Mouse (Mus musculus): ENCODE data around the gene Acyp1. TPM values are rescaled to one million over a fixed set of nuclear protein-coding genes. Genes with fewer than 3 reads are reported as not detected.

Acyp1 gene
- polyA plus RNA-seq (2021), result 19.9 TPM

- ATAC-seq (no peak), DNase-seq (ENCODE audit: low read depth, low spot score) (no peak)
- H3K27me3 ChIP-seq, result no peaks in the 10 kb centered on the region
- TF ChIP-seq CTCF (IDR thresholded peaks at IDR 0.05), result no peak
- in situ Hi-C loops (cut with MboI; ENCODE audit: low pct_unique_long_range_greater_than_20kb), result loop anchor here (5.0 kb wide), 2 partner anchors 56 to 116 kb away; no protein-coding TSS in a partner anchor
- CTCF ChIA-PET, result interaction anchor here (1.2 to 2.4 kb wide), 4 partner anchors 17 to 196 kb away, joined by 3 to 18 read pairs (median 6); no protein-coding TSS in a partner anchor
- POLR2A ChIA-PET, result interaction anchor here (0.6 kb wide), 1 partner anchor 50 kb away, joined by 9 read pairs; no protein-coding TSS in a partner anchor
These were observed at the start of gene Acyp1 for GRCm38 (mm10) chr12:85287809-85288485. TSS of gene Acyp1 (minus strand) at chr12:85288438.

- ChIA-PET CTCF (interaction anchor here (1.0 to 1.1 kb wide), 2 partner anchors 9 to 29 kb away, joined by 3 to 4 read pairs; no protein-coding TSS in a partner anchor), POLR2A (interaction anchor here (0.6 to 0.8 kb wide), 8 partner anchors 8 to 247 kb away, joined by 3 to 10 read pairs (median 6); no protein-coding TSS in a partner anchor)
- DNase-seq (ENCODE audit: low read depth, low spot score), result no peak
- H3K27me3 ChIP-seq, result no peaks in the 10 kb centered on the region
- no peak for TF ChIP-seq CTCF (IDR thresholded peaks at IDR 0.05)
- in situ Hi-C loops (cut with MboI; ENCODE audit: low pct_unique_long_range_greater_than_20kb), result loop anchor here (25.0 kb wide), 1 partner anchor 750 kb away; the partner anchor contains the start of genes Ift43 and Tgfb3
- ATAC-seq, result peak; percentile 49
These were observed 49.5 kb upstream of the Acyp1 start for GRCm38 (mm10) chr12:85337567-85338311.

- CTCF ChIA-PET, result interaction anchor here (1.0 to 1.4 kb wide), 2 partner anchors 157 to 188 kb away, joined by 3 to 4 read pairs; no protein-coding TSS in a partner anchor
- POLR2A ChIA-PET, result interaction anchor here (0.6 kb wide), 1 partner anchor 8 kb away, joined by 8 read pairs; no protein-coding TSS in a partner anchor
- no peaks in the 10 kb centered on the region for H3K27me3 ChIP-seq
- DNase-seq (ENCODE audit: low read depth, low spot score) (no peak), ATAC-seq (peak; percentile 57)
- TF ChIP-seq CTCF (IDR thresholded peaks at IDR 0.05), result no peak
- in situ Hi-C loops (cut with MboI; ENCODE audit: low pct_unique_long_range_greater_than_20kb), result loop anchor here (25.0 kb wide), 1 partner anchor 757 kb away; the partner anchor contains the start of genes Ift43 and Tgfb3
These were observed 41.9 kb upstream of the Acyp1 start for GRCm38 (mm10) chr12:85330153-85330552.

GRCm38 (mm10) chr12:85308651-85309050 lies 20.4 kb upstream of the Acyp1 start:
- no peak for TF ChIP-seq CTCF (IDR thresholded peaks at IDR 0.05)
- ChIA-PET POLR2A (interaction anchor here (1.3 kb wide), 1 partner anchor 11 kb away, joined by 3 read pairs; no protein-coding TSS in a partner anchor), CTCF (interaction anchor here (0.5 kb wide), 1 partner anchor 29 kb away, joined by 3 read pairs; no protein-coding TSS in a partner anchor)
- DNase-seq (ENCODE audit: low read depth, low spot score), result no peak
- in situ Hi-C loops (cut with MboI; ENCODE audit: low pct_unique_long_range_greater_than_20kb), result no loop called here
- no peaks in the 10 kb centered on the region for H3K27me3 ChIP-seq
- ATAC-seq, result no peak

GRCm38 (mm10) chr12:85305247-85305892 lies 17.1 kb upstream of the Acyp1 start:
- H3K27me3 ChIP-seq, result no peaks in the 10 kb centered on the region
- POLR2A ChIA-PET, result no interaction called here
- DNase-seq (ENCODE audit: low read depth, low spot score) (no peak), ATAC-seq (no peak)
- CTCF ChIA-PET, result interaction anchor here (0.6 to 2.7 kb wide), 21 partner anchors 11 to 213 kb away, joined by 3 to 25 read pairs (median 5); partner anchors contain the start of genes Acyp1, Eif2b2 and Zc2hc1c
- in situ Hi-C loops (cut with MboI; ENCODE audit: low pct_unique_long_range_greater_than_20kb), result no loop called here
- TF ChIP-seq CTCF (IDR thresholded peaks at IDR 0.05), result peak; percentile 96

- no peak for ATAC-seq
- POLR2A ChIA-PET, result no interaction called here
- DNase-seq (ENCODE audit: low read depth, low spot score), result no peak
- TF ChIP-seq CTCF (IDR thresholded peaks at IDR 0.05), result no peak
- H3K27me3 ChIP-seq, result no peaks in the 10 kb centered on the region
- CTCF ChIA-PET, result interaction anchor here (0.6 to 2.7 kb wide), 16 partner anchors 12 to 210 kb away, joined by 3 to 25 read pairs (median 6); partner anchors contain the start of genes Acyp1, Eif2b2 and Zc2hc1c
- in situ Hi-C loops (cut with MboI; ENCODE audit: low pct_unique_long_range_greater_than_20kb), result no loop called here
These were observed 16.5 kb upstream of the Acyp1 start for GRCm38 (mm10) chr12:85304725-85305124.

- TF ChIP-seq CTCF (IDR thresholded peaks at IDR 0.05), result no peak
- ATAC-seq (no peak), DNase-seq (ENCODE audit: low read depth, low spot score) (no peak)
- in situ Hi-C loops (cut with MboI; ENCODE audit: low pct_unique_long_range_greater_than_20kb), result no loop called here
- H3K27me3 ChIP-seq, result no peaks in the 10 kb centered on the region
- ChIA-PET CTCF (interaction anchor here (1.4 kb wide), 1 partner anchor 211 kb away, joined by 4 read pairs; no protein-coding TSS in a partner anchor), POLR2A (no interaction called here)
These were observed 15.0 kb upstream of the Acyp1 start for GRCm38 (mm10) chr12:85303256-85303655.

- TF ChIP-seq CTCF (IDR thresholded peaks at IDR 0.05), result no peak
- ATAC-seq, result no peak
- ChIA-PET POLR2A (no interaction called here), CTCF (no interaction called here)
- in situ Hi-C loops (cut with MboI; ENCODE audit: low pct_unique_long_range_greater_than_20kb), result no loop called here
- H3K27me3 ChIP-seq, result no peaks in the 10 kb centered on the region
- DNase-seq (ENCODE audit: low read depth, low spot score), result no peak
These were observed 10.6 kb upstream of the Acyp1 start for GRCm38 (mm10) chr12:85298835-85299180.

- TF ChIP-seq CTCF (IDR thresholded peaks at IDR 0.05), result no peak
- POLR2A ChIA-PET, result interaction anchor here (0.9 kb wide), 1 partner anchor 79 kb away, joined by 4 read pairs; the partner anchor contains the start of gene Eif2b2
- H3K27me3 ChIP-seq, result no peaks in the 10 kb centered on the region
- ATAC-seq (no peak), DNase-seq (ENCODE audit: low read depth, low spot score) (no peak)
- CTCF ChIA-PET, result no interaction called here
- in situ Hi-C loops (cut with MboI; ENCODE audit: low pct_unique_long_range_greater_than_20kb), result no loop called here
These were observed 10.0 kb upstream of the Acyp1 start for GRCm38 (mm10) chr12:85298127-85298834.

All from Patski (cell line).